Mouse (Mus musculus): ENCODE results near the gene Fcgr3. TPM values are rescaled to one million over a fixed set of nuclear protein-coding genes. Genes with fewer than 3 reads are reported as not detected.

The Fcgr3 gene
- polyA plus RNA-seq, 2 experiments, result 14.6 to 24.6 TPM

DNA sequence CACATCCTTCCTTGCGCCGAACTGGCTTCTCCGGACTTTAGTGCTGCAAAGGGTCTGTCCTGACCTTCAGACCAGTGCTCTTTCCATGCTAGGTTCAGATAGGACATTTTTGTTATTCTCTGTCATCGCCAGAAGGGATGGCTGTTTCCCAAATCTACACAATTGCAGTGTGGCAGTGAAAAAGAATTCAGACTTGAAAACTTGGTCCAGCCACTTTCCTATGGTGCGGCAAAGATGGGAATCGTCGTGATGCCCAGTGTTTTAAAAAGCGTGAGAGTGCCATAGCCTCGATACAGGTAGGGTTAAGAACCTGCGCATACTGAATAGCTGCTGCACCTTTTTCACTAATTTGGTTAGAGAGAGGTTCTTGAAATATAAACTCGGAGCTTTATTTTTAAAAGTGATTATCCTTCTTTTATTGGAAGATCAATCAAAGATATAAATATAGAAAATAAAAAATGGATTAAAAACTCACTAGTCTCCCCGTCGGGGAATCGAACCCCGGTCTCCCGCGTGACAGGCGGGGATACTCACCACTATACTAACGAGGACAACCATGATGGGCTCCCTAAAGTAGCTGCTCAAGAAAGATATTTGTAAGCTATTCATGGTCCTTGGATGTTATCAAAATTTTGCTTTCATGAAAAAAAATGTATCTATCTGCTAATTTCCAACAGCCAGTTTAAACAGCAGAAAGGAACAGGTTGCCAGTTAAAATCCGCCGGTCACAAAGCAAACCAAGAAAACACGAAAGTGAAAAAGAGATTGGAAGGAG is 28.0 kb downstream of the Fcgr3 start:
- peaks cover 27 to 35% of the 10 kb centered on the region in 2 experiments for H3K4me1 ChIP-seq (replicated peaks; ENCODE audit: control insufficient read depth in 2 of 2, insufficient read depth in 2 of 2, low read length in 1 of 2)
- H3K9ac ChIP-seq (replicated peaks), result peak overlapping the region; percentile 46
- peak overlapping the region; percentile 58 to 68 for H3K4me3 ChIP-seq (ENCODE audit: insufficient read depth in 1 of 2, low read depth in 2 of 2, low read length in 2 of 2)
- no peak overlapping the region for H3K27ac ChIP-seq
- TF ChIP-seq EP300 (IDR thresholded peaks at IDR 0.05; ENCODE audit: low read depth), result peak; percentile 33
- TF ChIP-seq CTCF (IDR thresholded peaks at IDR 0.05; ENCODE audit: low read depth), result no peak
- peak; percentile 69 to 89 (median 74) for DNase-seq (ENCODE audit: low read depth in 3 of 3, low spot score in 3 of 3)
- 4% methylated on average over 22 of the region's 22 CpGs for WGBS (ENCODE audit: insufficient replicate concordance)
- peak; percentile 56 for ATAC-seq (ENCODE audit: insufficient read depth)
- peak overlapping the region; percentile 79 for H3K4me2 ChIP-seq (ENCODE audit: low read depth)
- H3K9me3 ChIP-seq (ENCODE audit: control insufficient read depth, low read length), result no peaks in the 10 kb centered on the region
- no peaks in the 10 kb centered on the region for H3K36me3 ChIP-seq (replicated peaks; ENCODE audit: control insufficient read depth, insufficient read depth, low read depth)
- H3K27me3 ChIP-seq (ENCODE audit: control insufficient read depth, insufficient read depth, low read length), result no peaks in the 10 kb centered on the region

DNA sequence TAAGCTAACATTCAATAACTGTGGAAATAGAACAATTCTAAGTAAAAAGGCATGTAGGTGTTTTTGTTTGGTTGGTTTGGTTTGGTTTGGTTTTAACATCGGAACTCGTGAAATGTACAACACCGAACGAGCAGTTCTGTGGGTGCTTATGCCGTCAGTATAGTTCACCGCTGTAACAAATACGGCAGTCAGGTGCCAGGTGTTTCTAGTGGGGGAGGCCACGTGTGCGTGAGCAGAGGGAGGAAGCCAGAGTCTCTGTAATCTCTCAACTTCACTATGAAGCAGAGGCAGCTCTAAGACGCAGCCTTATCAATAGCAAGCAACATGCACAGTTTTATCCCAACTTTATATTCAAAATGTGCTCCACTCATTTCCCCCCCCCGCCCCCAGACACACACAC is 29.1 kb downstream of the Fcgr3 start:
- no peak for DNase-seq (ENCODE audit: low read depth in 3 of 3, low spot score in 3 of 3)
- no peak overlapping the region; a peak in 1 of 4 replicates for H3K4me3 ChIP-seq (ENCODE audit: insufficient read depth in 1 of 2, low read depth in 2 of 2, low read length in 2 of 2)
- H3K36me3 ChIP-seq (replicated peaks; ENCODE audit: control insufficient read depth, insufficient read depth, low read depth), result no peaks in the 10 kb centered on the region
- H3K4me1 ChIP-seq (replicated peaks; ENCODE audit: control insufficient read depth in 2 of 2, insufficient read depth in 2 of 2, low read length in 1 of 2), result peaks cover 33 to 44% of the 10 kb centered on the region in 2 experiments
- H3K9me3 ChIP-seq (ENCODE audit: control insufficient read depth, low read length), result no peaks in the 10 kb centered on the region
- H3K4me2 ChIP-seq (ENCODE audit: low read depth), result peak overlapping the region; percentile 0
- TF ChIP-seq EP300 (IDR thresholded peaks at IDR 0.05; ENCODE audit: low read depth), result no peak
- TF ChIP-seq CTCF (IDR thresholded peaks at IDR 0.05; ENCODE audit: low read depth), result no peak
- WGBS (ENCODE audit: insufficient replicate concordance), result 41% methylated on average over 11 of the region's 11 CpGs
- H3K9ac ChIP-seq (replicated peaks), result no peak overlapping the region
- ATAC-seq (ENCODE audit: insufficient read depth), result no peak
- H3K27ac ChIP-seq, result no peak overlapping the region
- no peaks in the 10 kb centered on the region for H3K27me3 ChIP-seq (ENCODE audit: control insufficient read depth, insufficient read depth, low read length)

DNA sequence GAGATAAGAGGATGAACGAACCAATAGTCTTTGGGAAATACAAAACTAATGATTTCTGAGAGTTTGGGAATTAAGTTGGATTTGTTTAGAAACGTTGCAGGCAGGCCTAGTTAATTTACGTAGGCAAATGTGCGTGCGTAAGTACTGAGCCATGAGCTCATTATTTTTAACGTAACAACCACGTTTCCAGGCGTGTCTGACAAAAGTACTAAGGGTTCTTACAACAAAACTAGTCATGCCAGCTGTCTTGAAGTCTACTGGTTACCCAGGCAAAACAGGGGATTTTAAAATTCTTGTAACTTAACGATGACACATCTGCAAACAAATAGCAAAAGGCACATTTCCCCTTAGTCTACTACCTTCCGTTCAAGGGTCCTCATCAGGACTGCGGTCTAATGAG is 30.5 kb downstream of the Fcgr3 start:
- no peak for ATAC-seq (ENCODE audit: insufficient read depth)
- Histone ChIP-seq H3K4me3 (ENCODE audit: insufficient read depth in 1 of 2, low read depth in 2 of 2, low read length in 2 of 2) (peak overlapping the region; percentile 60 to 86), H3K9ac (replicated peaks) (peak overlapping the region; percentile 54)

DNA sequence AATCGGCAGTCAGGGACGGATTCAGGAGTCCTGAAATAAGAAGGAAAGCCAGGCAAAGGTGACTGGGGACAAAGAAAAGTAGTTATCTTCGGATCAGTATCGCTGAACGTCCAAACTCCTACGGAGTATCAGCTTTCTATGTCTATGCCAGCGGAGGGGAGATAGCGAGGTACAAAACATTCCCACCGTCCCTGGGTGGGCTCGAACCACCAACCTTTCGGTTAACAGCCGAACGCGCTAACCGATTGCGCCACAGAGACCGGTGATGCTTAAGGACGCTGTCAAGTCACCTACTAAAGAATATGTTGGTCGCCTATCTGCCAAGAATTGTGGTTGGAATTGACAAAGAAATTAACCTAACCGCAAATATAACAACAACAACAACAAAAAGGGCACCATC is 31.0 kb downstream of the Fcgr3 start:
- peak overlapping the region; percentile 54 for H3K9ac ChIP-seq (replicated peaks)
- peak overlapping the region; percentile 60 to 86 for H3K4me3 ChIP-seq (ENCODE audit: insufficient read depth in 1 of 2, low read depth in 2 of 2, low read length in 2 of 2)
- peak overlapping the region; percentile 97 for H3K4me2 ChIP-seq (ENCODE audit: low read depth)
- peaks cover 33 to 44% of the 10 kb centered on the region in 2 experiments for H3K4me1 ChIP-seq (replicated peaks; ENCODE audit: control insufficient read depth in 2 of 2, insufficient read depth in 2 of 2, low read length in 1 of 2)
- no peak overlapping the region for H3K27ac ChIP-seq
- DNase-seq (ENCODE audit: low read depth in 3 of 3, low spot score in 3 of 3), result peak; percentile 63 to 70 (median 65)
- WGBS (ENCODE audit: insufficient replicate concordance), result under 1% methylated on average over 20 of the region's 20 CpGs
- H3K9me3 ChIP-seq (ENCODE audit: control insufficient read depth, low read length), result no peaks in the 10 kb centered on the region
- no peaks in the 10 kb centered on the region; the same call in 1 of the 2 replicates for H3K27me3 ChIP-seq (ENCODE audit: control insufficient read depth, insufficient read depth, low read length)
- peak; percentile 71 for ATAC-seq (ENCODE audit: insufficient read depth)
- TF ChIP-seq CTCF (IDR thresholded peaks at IDR 0.05; ENCODE audit: low read depth), result no peak
- TF ChIP-seq EP300 (IDR thresholded peaks at IDR 0.05; ENCODE audit: low read depth), result no peak; the same call in 1 of the 2 replicates
- H3K36me3 ChIP-seq (replicated peaks; ENCODE audit: control insufficient read depth, insufficient read depth, low read depth), result no peaks in the 10 kb centered on the region

More for the DNA sequence above, 30.5 kb downstream of the Fcgr3 start:
- Histone ChIP-seq H3K9me3 (ENCODE audit: control insufficient read depth, low read length) (no peaks in the 10 kb centered on the region), H3K4me2 (ENCODE audit: low read depth) (peak overlapping the region; percentile 97), H3K27me3 (ENCODE audit: control insufficient read depth, insufficient read depth, low read length) (no peaks in the 10 kb centered on the region; the same call in 1 of the 2 replicates), H3K4me1 (replicated peaks; ENCODE audit: control insufficient read depth in 2 of 2, insufficient read depth in 2 of 2, low read length in 1 of 2) (peaks cover 33 to 44% of the 10 kb centered on the region in 2 experiments), H3K36me3 (replicated peaks; ENCODE audit: control insufficient read depth, insufficient read depth, low read depth) (no peaks in the 10 kb centered on the region), H3K27ac (no peak overlapping the region)
- WGBS (ENCODE audit: insufficient replicate concordance), result 11% methylated on average over 11 of the region's 11 CpGs
- TF ChIP-seq EP300 (IDR thresholded peaks at IDR 0.05; ENCODE audit: low read depth), result no peak
- TF ChIP-seq CTCF (IDR thresholded peaks at IDR 0.05; ENCODE audit: low read depth), result no peak
- no peak for DNase-seq (ENCODE audit: low read depth in 3 of 3, low spot score in 3 of 3)

DNA sequence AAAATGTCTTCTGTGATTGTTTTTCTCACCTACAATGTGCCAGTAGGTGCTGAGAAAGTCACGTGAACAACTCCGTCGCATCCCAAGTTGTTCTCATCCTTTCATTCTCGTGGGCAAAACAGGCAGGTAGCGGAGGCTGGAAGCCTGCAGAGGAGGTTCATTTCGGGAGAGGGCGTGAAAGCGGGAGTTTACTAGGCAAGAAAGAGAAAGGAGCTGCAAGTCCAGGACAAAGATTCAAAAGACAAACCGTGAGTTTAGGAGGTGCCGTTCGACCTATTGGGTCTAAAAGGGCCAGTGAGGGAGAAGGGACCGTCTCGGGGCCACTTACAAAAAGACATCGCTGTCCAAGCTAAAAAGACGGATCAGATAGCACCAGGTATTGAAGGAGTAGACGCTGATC is 31.5 kb downstream of the Fcgr3 start:
- peaks cover 33 to 44% of the 10 kb centered on the region in 2 experiments for H3K4me1 ChIP-seq (replicated peaks; ENCODE audit: control insufficient read depth in 2 of 2, insufficient read depth in 2 of 2, low read length in 1 of 2)
- no peak overlapping the region for H3K27ac ChIP-seq
- H3K4me3 ChIP-seq (ENCODE audit: insufficient read depth in 1 of 2, low read depth in 2 of 2, low read length in 2 of 2), result peak overlapping the region; percentile 60 to 86
- WGBS (ENCODE audit: insufficient replicate concordance), result under 1% methylated on average over 16 of the region's 16 CpGs
- peak overlapping the region; percentile 97 for H3K4me2 ChIP-seq (ENCODE audit: low read depth)
- H3K36me3 ChIP-seq (replicated peaks; ENCODE audit: control insufficient read depth, insufficient read depth, low read depth), result no peaks in the 10 kb centered on the region
- no peak for ATAC-seq (ENCODE audit: insufficient read depth)
- no peaks in the 10 kb centered on the region for H3K9me3 ChIP-seq (ENCODE audit: control insufficient read depth, low read length)
- no peak for DNase-seq (ENCODE audit: low read depth in 3 of 3, low spot score in 3 of 3)
- TF ChIP-seq CTCF (IDR thresholded peaks at IDR 0.05; ENCODE audit: low read depth) (no peak), EP300 (IDR thresholded peaks at IDR 0.05; ENCODE audit: low read depth) (no peak)
- no peaks in the 10 kb centered on the region; the same call in 1 of the 2 replicates for H3K27me3 ChIP-seq (ENCODE audit: control insufficient read depth, insufficient read depth, low read length)
- H3K9ac ChIP-seq (replicated peaks), result peak overlapping the region; percentile 46
